Mouse (Mus musculus) splenic B cell, adult 2 months (primary cell): ENCODE measurements around the gene Apex2.
"Not testable (repeated sequence)": the region's sequence is repeated elsewhere in the genome, so short reads cannot be mapped to it uniquely, and the experiment has no call there.

Experiments
- DNase-seq: peaks from one replicate; pipeline ENCODE4 v3.0.0-alpha.2; 2011; ENCODE audit warnings: low read depth, low spot score
- H3K27me3 ChIP-seq: 2 replicates; pipeline ENCODE4 v1.6.1; 2012; ENCODE audit warnings: mild to moderate bottlenecking, low read length, moderate library complexity, mixed read lengths; ENCODE audit not compliant: control insufficient read depth, poor library complexity, insufficient read depth, severe bottlenecking
- H3K36me3 ChIP-seq: 2 replicates; pipeline ENCODE4 v1.6.1; 2012; ENCODE audit warnings: mild to moderate bottlenecking, low read length, moderate library complexity, mixed read lengths; ENCODE audit not compliant: control insufficient read depth, poor library complexity, insufficient read depth, severe bottlenecking

Gene Apex2

GRCm38 (mm10) chrX:150541684-150542083, 48.0 kb downstream of the Apex2 start:
- Histone ChIP-seq H3K27me3 (no peaks in the 10 kb centered on the region), H3K36me3 (no peaks in the 10 kb centered on the region)
- DNase-seq = no peak

- no peaks in the 10 kb centered on the region for H3K27me3 ChIP-seq
- no peak for DNase-seq
These were observed 49.6 kb downstream of the Apex2 start for GRCm38 (mm10) chrX:150540111-150540510.

GRCm38 (mm10) chrX:150516477-150516876, 73.2 kb downstream of the Apex2 start:
- no peak for DNase-seq
- Histone ChIP-seq H3K27me3 (no peaks in the 10 kb centered on the region), H3K36me3 (no peaks in the 10 kb centered on the region)

More at GRCm38 (mm10) chrX:150540111-150540510, 49.6 kb downstream of the Apex2 start:
- no peaks in the 10 kb centered on the region for H3K36me3 ChIP-seq

GRCm38 (mm10) chrX:150516015-150516414, 73.7 kb downstream of the Apex2 start:
- Histone ChIP-seq H3K36me3 (no peaks in the 10 kb centered on the region), H3K27me3 (no peaks in the 10 kb centered on the region)
- no peak for DNase-seq

- DNase-seq = no peak
- H3K27me3 ChIP-seq = no peaks in the 10 kb centered on the region
- H3K36me3 ChIP-seq = no peaks in the 10 kb centered on the region
These were observed 75.5 kb downstream of the Apex2 start for GRCm38 (mm10) chrX:150514127-150514526.

GRCm38 (mm10) chrX:150511274-150511673, 78.4 kb downstream of the Apex2 start:
- peak; percentile 1 for DNase-seq
- Histone ChIP-seq H3K36me3 (no peaks in the 10 kb centered on the region), H3K27me3 (no peaks in the 10 kb centered on the region)

GRCm38 (mm10) chrX:150510631-150511030, 79.0 kb downstream of the Apex2 start:
- DNase-seq = peak; percentile 72
- Histone ChIP-seq H3K27me3 (no peaks in the 10 kb centered on the region), H3K36me3 (no peaks in the 10 kb centered on the region)

- no peak for DNase-seq
- Histone ChIP-seq H3K27me3 (no peaks in the 10 kb centered on the region), H3K36me3 (no peaks in the 10 kb centered on the region)
These were observed 81.0 kb downstream of the Apex2 start for GRCm38 (mm10) chrX:150508696-150509095.

- H3K36me3 ChIP-seq, H3K27me3 ChIP-seq, DNase-seq: not testable (repeated sequence)
These were observed 101.9 kb downstream of the Apex2 start for GRCm38 (mm10) chrX:150487811-150488210.

- not testable (repeated sequence) for H3K36me3 ChIP-seq, DNase-seq, H3K27me3 ChIP-seq
These were observed 103.2 kb downstream of the Apex2 start for GRCm38 (mm10) chrX:150486314-150487030.

GRCm38 (mm10) chrX:150477854-150478780, 111.6 kb downstream of the Apex2 start:
- peak; percentile 91 for DNase-seq
- H3K36me3 ChIP-seq = no peaks in the 10 kb centered on the region
- no peaks in the 10 kb centered on the region for H3K27me3 ChIP-seq

GRCm38 (mm10) chrX:150471416-150471815, 118.3 kb downstream of the Apex2 start:
- Histone ChIP-seq H3K36me3 (no peaks in the 10 kb centered on the region), H3K27me3 (no peaks in the 10 kb centered on the region)
- no peak for DNase-seq
